Mouse (Mus musculus) MEL (cell line): ENCODE data around the gene Slc12a4. TPM values are rescaled to one million over a fixed set of nuclear protein-coding genes. Genes with fewer than 3 reads are reported as not detected.

ENCODE experiments used
- DNase-seq: peaks from one replicate; pipeline ENCODE4 v3.0.0; 2011; ENCODE audit warnings: low read depth, low spot score
- H3K27ac ChIP-seq: 2 replicates; pipeline ENCODE4 v1.5.1; 2012; ENCODE audit warnings: low read depth, mild to moderate bottlenecking, control low read depth, low read length, moderate library complexity; ENCODE audit not compliant: control insufficient read depth
- H3K27me3 ChIP-seq, 2 experiments: fragments of 150-350 bp in 1 of 2; sonication (generic) in 1 of 2; 2 replicates each; pipeline ENCODE4 v1.6.1; 2012; ENCODE audit warnings: low read length in 2 of 2, mild to moderate bottlenecking in 2 of 2, improper control_type of control experiment in 1 of 2, moderate library complexity in 1 of 2; ENCODE audit not compliant: insufficient read depth in 2 of 2, control insufficient read depth in 1 of 2
- H3K36me3 ChIP-seq, 2 experiments: 2 replicates each; pipeline ENCODE4 v1.6.1; 2012 to 2014; ENCODE audit warnings: low read length in 2 of 2, improper control_type of control experiment in 1 of 2, inconsistent platforms in 1 of 2, mild to moderate bottlenecking in 1 of 2; ENCODE audit not compliant: insufficient read depth in 2 of 2, control insufficient read depth in 1 of 2
- H3K4me1 ChIP-seq, 2 experiments: fragments of 150-350 bp in 1 of 2; sonication (generic) in 1 of 2; 2 replicates each; pipeline ENCODE4 v1.6.1; 2012; ENCODE audit warnings: low read length in 2 of 2, improper control_type of control experiment in 1 of 2, mild to moderate bottlenecking in 1 of 2; ENCODE audit not compliant: insufficient read depth in 2 of 2, control insufficient read depth in 1 of 2
- H3K4me3 ChIP-seq, 2 experiments: fragments of 150-350 bp in 1 of 2; sonication (generic) in 1 of 2; 2 replicates each; pipeline ENCODE4 v1.5.1; 2012; ENCODE audit warnings: low read depth in 2 of 2, low read length in 2 of 2, mild to moderate bottlenecking in 2 of 2, moderate library complexity in 2 of 2, control low read depth in 1 of 2, improper control_type of control experiment in 1 of 2; ENCODE audit not compliant: control insufficient read depth in 1 of 2, insufficient read depth in 1 of 2
- H3K79me2 ChIP-seq: 2 replicates; pipeline ENCODE4 v1.6.1; 2012; ENCODE audit warnings: mild to moderate bottlenecking, low read length, moderate library complexity; ENCODE audit not compliant: control insufficient read depth, poor library complexity, insufficient read depth
- H3K9ac ChIP-seq: 2 replicates; pipeline ENCODE4 v1.6.1; 2012; ENCODE audit warnings: low read depth, mild to moderate bottlenecking, control low read depth, low read length, moderate library complexity; ENCODE audit not compliant: control insufficient read depth, poor library complexity, severe bottlenecking
- H3K9me3 ChIP-seq: fragments of 150-350 bp; sonication (generic); replicated peaks from 2 replicates; pipeline ENCODE4 v1.6.1; 2012; ENCODE audit warnings: mild to moderate bottlenecking, low read length, improper control_type of control experiment, moderate library complexity; ENCODE audit not compliant: insufficient read depth
- CHD1 ChIP-seq: IDR thresholded peaks from 2 replicates; pipeline ENCODE4 v1.6.1; 2012; ENCODE audit warnings: low read depth, mild to moderate bottlenecking, inconsistent platforms, low read length, improper control_type of control experiment
- CHD2 ChIP-seq: IDR thresholded peaks from 2 replicates; pipeline ENCODE4 v1.6.1; 2011; ENCODE audit warnings: low read length, improper control_type of control experiment
- CTCF ChIP-seq, 3 experiments: IDR thresholded peaks in 2 of 3; conservative IDR thresholded peaks in 1 of 3; 2 replicates each; pipeline ENCODE4 v1.5.1; 2011 to 2012; ENCODE audit warnings: low read length in 3 of 3, low read depth in 2 of 3, mild to moderate bottlenecking in 2 of 3, improper control_type of control experiment in 1 of 3, inconsistent platforms in 1 of 3, mixed read lengths in 1 of 3, moderate library complexity in 1 of 3; ENCODE audit not compliant: control insufficient read depth in 1 of 3, insufficient read depth in 1 of 3, poor library complexity in 1 of 3, severe bottlenecking in 1 of 3
- E2F4 ChIP-seq: IDR thresholded peaks from 2 replicates; pipeline ENCODE4 v1.6.1; 2011; ENCODE audit warnings: low read depth, low read length, improper control_type of control experiment, borderline replicate concordance
- ELF1 ChIP-seq: IDR thresholded peaks from 2 replicates; pipeline ENCODE4 v1.6.1; 2014; ENCODE audit warnings: low read depth, mild to moderate bottlenecking, inconsistent platforms, low read length, improper control_type of control experiment, moderate library complexity
- ETS1 ChIP-seq: IDR thresholded peaks from 2 replicates; pipeline ENCODE4 v1.6.1; 2012; ENCODE audit warnings: low read depth, mild to moderate bottlenecking, inconsistent platforms, low read length, improper control_type of control experiment, moderate library complexity
- GATA1 ChIP-seq: IDR thresholded peaks from 2 replicates; pipeline ENCODE4 v1.6.1; 2011; ENCODE audit warnings: low read depth, low read length, improper control_type of control experiment
- HCFC1 ChIP-seq: IDR thresholded peaks from 2 replicates; pipeline ENCODE4 v1.6.1; 2012; ENCODE audit warnings: low read depth, mild to moderate bottlenecking, inconsistent platforms, low read length, improper control_type of control experiment, moderate library complexity
- KAT2A ChIP-seq: conservative IDR thresholded peaks from 2 replicates; pipeline ENCODE4 v1.6.1; 2012; ENCODE audit warnings: low read depth, low read length, improper control_type of control experiment, inconsistent platforms
- MAFK ChIP-seq: IDR thresholded peaks from 2 replicates; pipeline ENCODE4 v1.6.1; 2011; ENCODE audit warnings: low read depth, mild to moderate bottlenecking, low read length, improper control_type of control experiment, borderline replicate concordance
- MAX ChIP-seq: IDR thresholded peaks from 2 replicates; pipeline ENCODE4 v1.6.1; 2011; ENCODE audit warnings: low read length, improper control_type of control experiment
- MAZ ChIP-seq: IDR thresholded peaks from 2 replicates; pipeline ENCODE4 v1.6.1; 2012; ENCODE audit warnings: low read depth, mild to moderate bottlenecking, inconsistent platforms, low read length, improper control_type of control experiment
- NELFE ChIP-seq: IDR thresholded peaks from 2 replicates; pipeline ENCODE4 v1.6.1; 2011; ENCODE audit warnings: low read depth, low read length, improper control_type of control experiment
- POLR2AphosphoS5 ChIP-seq: IDR thresholded peaks from 2 replicates; pipeline ENCODE4 v1.6.1; 2012; ENCODE audit warnings: low read depth, borderline replicate concordance, mild to moderate bottlenecking, inconsistent platforms, low read length, moderate library complexity, mixed read lengths
- TBP ChIP-seq: IDR thresholded peaks from 2 replicates; pipeline ENCODE4 v1.8.0; 2011; ENCODE audit warnings: low read depth, low read length, improper control_type of control experiment
- USF2 ChIP-seq, 2 experiments: IDR thresholded peaks; 2 replicates each; pipeline ENCODE4 v1.6.1; 2011 to 2012; ENCODE audit warnings: improper control_type of control experiment in 2 of 2, low read length in 2 of 2, borderline replicate concordance in 1 of 2, inconsistent platforms in 1 of 2, low read depth in 1 of 2, mild to moderate bottlenecking in 1 of 2; ENCODE audit not compliant: insufficient read depth in 1 of 2
- ZC3H11A ChIP-seq: IDR thresholded peaks from 2 replicates; pipeline ENCODE4 v1.6.1; 2012; ENCODE audit warnings: low read depth, mild to moderate bottlenecking, inconsistent platforms, low read length, improper control_type of control experiment
- ZMIZ1 ChIP-seq: IDR thresholded peaks from 2 replicates; pipeline ENCODE4 v1.6.1; 2012; ENCODE audit warnings: low read depth, mild to moderate bottlenecking, inconsistent platforms, low read length, improper control_type of control experiment, moderate library complexity
- polyA plus RNA-seq, 2 experiments: library from polyadenylated mRNA; stranded (reverse) in 1 of 2; unstranded in 1 of 2; fragments of >175 nt in 1 of 2; fragments of >200 nt in 1 of 2; gene quantifications; 2 replicates each; pipeline versions ENCODE4 v1.2.1 to v1.2.4; 2012; ENCODE audit warnings: low replicate concordance in 2 of 2, low read depth in 1 of 2; ENCODE audit not compliant: insufficient read length in 2 of 2, insufficient read depth in 1 of 2, missing spikeins in 1 of 2
- total RNA-seq: library from RNA; depleted of rRNA; stranded (reverse); fragments of 300-350 nt; gene quantifications from 2 replicates; pipeline ENCODE4 v1.2.3, GENCODE M21; 2012

Gene Slc12a4
- total and polyA plus RNA-seq, 3 experiments: 25.6 to 32.3 TPM; not detected in 1

DNA sequence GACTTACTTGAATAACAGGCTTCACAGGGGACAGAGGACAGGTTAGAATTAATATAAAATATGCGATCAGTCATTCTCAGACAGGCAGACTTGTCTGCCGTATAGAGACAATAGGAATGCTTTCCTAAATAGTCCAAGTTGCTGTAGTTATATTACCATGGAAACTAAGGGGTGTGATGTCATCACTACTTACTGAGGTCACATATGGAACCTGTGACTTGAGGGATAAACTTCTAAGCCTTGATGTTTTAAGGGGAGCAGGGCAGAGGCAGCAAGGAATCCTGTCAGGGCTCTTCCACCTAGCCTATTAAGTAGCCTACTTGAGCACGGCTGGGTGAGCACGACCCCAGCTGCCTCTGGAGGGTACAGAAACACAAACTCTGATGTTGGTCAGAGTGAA is 40.0 kb upstream of the Slc12a4 start, which contains the start of gene Dpep2nb:
Gene Dpep2nb, minus strand, starts transcription at position 101 of the 400 bp plus-strand sequence.
- no peak for TF ChIP-seq NELFE
- no peak for TF ChIP-seq ETS1
- TF ChIP-seq E2F4: no peak
- no peak for TF ChIP-seq CHD2
- TF ChIP-seq MAFK: no peak
- no peak for TF ChIP-seq MAX
- TF ChIP-seq ZMIZ1: no peak
- TF ChIP-seq HCFC1: no peak
- no peak for TF ChIP-seq USF2 (IDR thresholded peaks at IDR 0.05; ENCODE audit: borderline replicate concordance in 1 of 2, insufficient read depth in 1 of 2, low read depth in 1 of 2, low read length in 2 of 2)
- no peak for TF ChIP-seq CTCF (IDR thresholded peaks at IDR 0.05 in 2 of 3, conservative IDR thresholded peaks at IDR 0.05 in 1 of 3; ENCODE audit: control insufficient read depth in 1 of 3, insufficient read depth in 1 of 3, low read depth in 2 of 3, low read length in 3 of 3, poor library complexity in 1 of 3, severe bottlenecking in 1 of 3)
- no peak for TF ChIP-seq POLR2AphosphoS5
- no peak within 1 kb of the TSS for H3K9ac ChIP-seq
- H3K36me3 ChIP-seq: peaks cover 0 to 11% of the 10 kb centered on the region in 2 experiments; a peak in 2 of 4 replicates
- H3K79me2 ChIP-seq: peaks cover 12% of the 10 kb centered on the region
- no peak within 1 kb of the TSS for H3K4me3 ChIP-seq
- H3K4me1 ChIP-seq: peaks cover 0 to 17% of the 10 kb centered on the region in 2 experiments; a peak in 3 of 4 replicates
- H3K27me3 ChIP-seq: no peaks in the 10 kb centered on the region
- no peaks in the 10 kb centered on the region for H3K9me3 ChIP-seq
- DNase-seq: no peak
- H3K27ac ChIP-seq: no peak within 1 kb of the TSS

DNA sequence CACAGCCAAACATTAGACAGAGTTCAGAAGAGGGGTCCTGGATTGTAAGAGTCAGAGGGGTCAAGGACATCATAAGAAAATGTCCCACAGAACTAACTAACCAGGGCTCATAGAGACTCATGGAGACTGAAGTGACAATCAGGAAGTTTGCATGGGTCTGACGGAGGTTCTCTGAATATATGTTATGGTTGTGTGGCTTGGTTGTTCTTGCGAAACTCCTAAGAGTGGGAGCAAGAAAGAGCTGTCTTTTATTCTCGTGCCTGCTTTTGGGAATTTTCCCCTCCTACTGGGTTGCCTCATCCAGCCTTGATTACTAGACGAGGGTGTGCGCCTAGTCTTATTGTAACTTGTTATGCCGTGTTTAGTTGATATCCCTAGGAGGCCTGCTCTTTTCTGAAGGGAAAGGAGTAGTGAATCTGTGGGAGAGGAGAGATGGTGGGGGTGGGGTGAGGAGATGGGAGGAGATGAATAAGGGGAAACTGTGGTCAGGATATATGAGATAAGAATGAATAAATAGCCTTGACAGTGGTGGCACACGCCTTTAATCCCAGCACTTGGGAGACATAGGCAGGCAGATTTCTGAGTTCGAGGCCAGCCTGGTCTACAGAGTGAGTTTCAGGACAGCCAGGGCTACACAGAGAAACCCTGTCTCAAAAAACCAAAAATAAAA is 38.8 kb upstream of the Slc12a4 start:
- Histone ChIP-seq H3K9ac (no peak overlapping the region), H3K27ac (no peak overlapping the region), H3K4me1 (peaks cover 0 to 8% of the 10 kb centered on the region in 2 experiments; a peak in 2 of 4 replicates), H3K36me3 (peaks cover 0 to 6% of the 10 kb centered on the region in 2 experiments; a peak in 2 of 4 replicates), H3K4me3 (no peak overlapping the region), H3K79me2 (peaks cover 2% of the 10 kb centered on the region; the same call in 1 of the 2 replicates), H3K27me3 (no peaks in the 10 kb centered on the region), H3K9me3 (no peaks in the 10 kb centered on the region)
- DNase-seq: peak; percentile 46
- TF ChIP-seq ELF1: no peak
- TF ChIP-seq E2F4: no peak
- TF ChIP-seq KAT2A: no peak
- no peak for TF ChIP-seq CHD1
- no peak for TF ChIP-seq MAX
- TF ChIP-seq ZC3H11A: no peak
- no peak for TF ChIP-seq MAFK
- peak; percentile 93 for TF ChIP-seq TBP
- no peak for TF ChIP-seq MAZ
- 0 out of 2 replicates have a peak, but pooled peaks have one; percentile 14 for TF ChIP-seq GATA1
